Mouse (Mus musculus) brain, embryonic 14.5 days (tissue): ENCODE results near the gene Oard1. TPM values are rescaled to one million over a fixed set of nuclear protein-coding genes. Genes with fewer than 3 reads are reported as not detected.

Experiments used
- DNase-seq: peaks from one replicate; pipeline ENCODE4 v3.0.0-alpha.2; 2011; ENCODE audit warnings: low read depth
- CTCF ChIP-seq: fragments of 200-500 bp; IDR thresholded peaks from 2 replicates; pipeline ENCODE4 v1.5.1; 2012; ENCODE audit warnings: inconsistent platforms, mild to moderate bottlenecking, moderate library complexity, borderline replicate concordance; ENCODE audit not compliant: insufficient read depth, insufficient read length; ENCODE audit errors: extremely low read depth
- POLR2A ChIP-seq: fragments of 200-500 bp; IDR thresholded peaks from 2 replicates; pipeline ENCODE4 v1.6.1; 2012; ENCODE audit warnings: mild to moderate bottlenecking, inconsistent platforms, borderline replicate concordance; ENCODE audit not compliant: poor library complexity, insufficient read depth, insufficient read length, severe bottlenecking; ENCODE audit errors: extremely low read depth
- polyA plus RNA-seq: library from polyadenylated mRNA; depleted of rRNA; stranded (reverse); fragments of >200 nt; gene quantifications from 2 replicates; pipeline ENCODE4 v1.2.3, GENCODE M21; 2012; rRNA removed

Oard1 gene
- polyA plus RNA-seq, 1 experiment = 24.1 TPM

- no peak for DNase-seq
- TF ChIP-seq CTCF = no peak
- TF ChIP-seq POLR2A = no peak
Observed at GRCm38 (mm10) chr17:48457971-48458653, 48.3 kb downstream of the Oard1 start.

DNA sequence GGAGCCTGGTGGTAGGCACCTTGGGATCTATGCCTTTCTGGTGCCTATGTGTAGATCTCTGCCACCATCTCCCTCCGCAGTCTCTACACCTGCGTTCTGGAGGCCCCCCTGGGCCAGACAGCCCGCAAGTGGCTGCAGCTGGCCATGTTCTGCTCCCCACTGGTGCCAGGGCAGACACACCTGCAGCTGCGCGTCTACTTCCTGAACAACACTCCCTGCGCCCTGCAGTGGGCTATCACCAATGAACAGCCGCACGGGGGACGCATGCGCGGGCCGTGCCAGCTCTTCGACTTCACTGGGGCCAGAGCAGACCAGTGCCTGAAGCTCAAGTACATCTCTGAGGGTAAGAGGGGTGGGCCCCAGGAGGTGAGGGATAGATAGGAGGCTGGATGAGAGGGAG is 52.3 kb downstream of the Oard1 start:
- no peak for DNase-seq
- TF ChIP-seq POLR2A = no peak
- no peak for TF ChIP-seq CTCF

- DNase-seq = no peak
- no peak for TF ChIP-seq POLR2A
- no peak for TF ChIP-seq CTCF
Observed at GRCm38 (mm10) chr17:48463391-48463790, 53.6 kb downstream of the Oard1 start.

Other genes starting within 250 kb of the Oard1 start
- gene A530064D06Rik, start 242.7 kb upstream of the Oard1 start, polyA plus RNA-seq = 0.05 and 0.16 TPM in 2 replicates
- gene Trem1, start 177.2 kb upstream of the Oard1 start, polyA plus RNA-seq = not detected in 2 replicates
- 0.08 TPM in 1 of 2 replicates, not detected in the other for gene Trem3, start 162.2 kb upstream of the Oard1 start, polyA plus RNA-seq
- gene Treml4, start 145.7 kb upstream of the Oard1 start, polyA plus RNA-seq = 0.05 TPM in 1 of 2 replicates, not detected in the other
- 0.19 and 0.42 TPM in 2 replicates for gene Treml2, start 110.5 kb upstream of the Oard1 start, polyA plus RNA-seq
- 0.06 and 0.26 TPM in 2 replicates for gene B430306N03Rik, start 93.9 kb upstream of the Oard1 start, polyA plus RNA-seq
- 5.4 and 5.6 TPM in 2 replicates for gene Trem2, start 63.6 kb upstream of the Oard1 start, polyA plus RNA-seq
- 0.50 and 1.0 TPM in 2 replicates for gene Treml1, start 50.1 kb upstream of the Oard1 start, polyA plus RNA-seq
- 99.1 and 121 TPM in 2 replicates for gene Nfya, start 108 bp upstream of the Oard1 start, polyA plus RNA-seq
- gene Apobec2, start 22.9 kb downstream of the Oard1 start, polyA plus RNA-seq = 0.26 and 0.36 TPM in 2 replicates
- gene Tspo2, start 41.5 kb downstream of the Oard1 start, polyA plus RNA-seq = 6.5 and 8.2 TPM in 2 replicates
- gene Unc5cl, start 44.9 kb downstream of the Oard1 start, polyA plus RNA-seq = 0.14 TPM in 2 replicates